Mouse (Mus musculus) midbrain, postnatal 0 days (tissue): ENCODE results near the gene Sept9. TPM values are rescaled to one million over a fixed set of nuclear protein-coding genes. Genes with fewer than 3 reads are reported as not detected.

Experiments
- ATAC-seq: fragments of 200-750 bp; cut with Nextera tagmentation; 2 replicates; pipeline ENCODE4 v1.8.0; 2017; ENCODE audit warnings: moderate number of reproducible peaks, mild to moderate bottlenecking, moderate TSS enrichment, moderate library complexity; ENCODE audit not compliant: low FRiP score
- DNase-seq: peaks from one replicate; pipeline ENCODE4 v3.0.0-alpha.2; 2015; ENCODE audit warnings: low spot score
- H3K27ac ChIP-seq: fragments of 300-500 bp; sonication (generic); 2 replicates; pipeline ENCODE4 v1.5.1; 2014; ENCODE audit warnings: low read depth, mild to moderate bottlenecking, low read length, mixed read lengths
- H3K27me3 ChIP-seq: fragments of 300-500 bp; sonication (generic); 2 replicates; pipeline ENCODE4 v1.6.1; 2014; ENCODE audit warnings: low read length, control low read depth, mixed read lengths; ENCODE audit not compliant: insufficient read depth
- H3K36me3 ChIP-seq: fragments of 300-500 bp; sonication (generic); 2 replicates; pipeline ENCODE4 v1.6.1; 2014; ENCODE audit warnings: low read length, control low read depth, mixed read lengths; ENCODE audit not compliant: insufficient read depth
- H3K4me1 ChIP-seq: fragments of 300-500 bp; sonication (generic); 2 replicates; pipeline ENCODE4 v1.6.1; 2014; ENCODE audit warnings: mild to moderate bottlenecking, control low read depth, antibody characterized with exemption, low read length, mixed read lengths; ENCODE audit not compliant: insufficient read depth
- H3K4me2 ChIP-seq: fragments of 300-500 bp; sonication (generic); 2 replicates; pipeline ENCODE4 v1.6.1; 2014; ENCODE audit warnings: low read depth, mild to moderate bottlenecking, low read length, mixed read lengths; ENCODE audit not compliant: poor library complexity, severe bottlenecking
- H3K4me3 ChIP-seq: fragments of 300-500 bp; sonication (generic); 2 replicates; pipeline ENCODE4 v1.5.1; 2014; ENCODE audit warnings: low read depth, mild to moderate bottlenecking, low read length, moderate library complexity
- H3K9ac ChIP-seq: fragments of 300-500 bp; sonication (generic); replicated peaks from 2 replicates; pipeline ENCODE4 v1.6.1; 2014; ENCODE audit warnings: mild to moderate bottlenecking, low read length, moderate library complexity, mixed read lengths; ENCODE audit not compliant: poor library complexity, severe bottlenecking
- H3K9me3 ChIP-seq: fragments of 300-500 bp; sonication (generic); 2 replicates; pipeline ENCODE4 v1.6.1; 2016; ENCODE audit warnings: low read length, control low read depth
- CTCF ChIP-seq: IDR thresholded peaks from 2 replicates; pipeline ENCODE4 v1.5.1; 2016; ENCODE audit warnings: antibody characterized with exemption, mild to moderate bottlenecking
- WGBS: fragments of 180-500 bp; shearing (Covaris S2); extraction: QIAGEN DNeasy Blood & Tissue Kit; methylation state at CpG from one replicate; pipeline ENCODE4 v1.1.7; 2014; 5-methylcytosine and 5-hydroxymethylcytosine counted together
- polyA plus RNA-seq: library from polyadenylated mRNA; unstranded; fragments of >200 nt; fragmentation: Nextera tagmentation; extraction: Ambion mirVana; gene quantifications from 2 replicates; pipeline ENCODE4 v1.2.1, GENCODE M21; 2015
- total RNA-seq: library from RNA; depleted of rRNA; stranded (reverse); fragments of >200 nt; gene quantifications from 2 replicates; pipeline ENCODE4 v1.2.3, GENCODE M21; 2014

Sept9 gene
- total and polyA plus RNA-seq, 2 experiments from 2014 or later = 95.3 to 105 TPM

DNA sequence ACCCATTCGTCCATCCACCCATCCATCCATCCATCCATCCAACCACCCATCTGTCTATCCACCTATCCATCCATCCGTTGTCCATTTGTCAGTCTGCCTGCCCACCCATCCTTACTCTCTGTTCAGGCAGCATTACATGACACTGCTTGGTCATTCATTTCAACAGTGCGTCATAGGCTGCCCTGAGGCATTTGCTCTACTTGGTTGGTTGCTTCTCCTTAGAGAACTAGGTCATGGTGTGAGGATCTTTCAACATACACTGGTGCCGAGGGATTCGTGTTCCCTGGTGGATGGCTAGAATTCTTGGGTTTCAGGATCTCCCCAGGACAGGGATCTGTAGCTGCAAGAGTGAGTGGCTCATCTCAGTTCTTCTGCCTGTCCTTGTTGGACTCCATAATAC is 144.3 kb downstream of the Sept9 start:
- Histone ChIP-seq H3K27me3 (no peaks in the 10 kb centered on the region), H3K4me1 (peaks cover 15% of the 10 kb centered on the region), H3K9ac (no peak overlapping the region), H3K4me3 (no peak overlapping the region), H3K9me3 (no peaks in the 10 kb centered on the region), H3K36me3 (no peaks in the 10 kb centered on the region), H3K4me2 (no peak overlapping the region), H3K27ac (0 out of 2 replicates have a peak overlapping the region, but pooled peaks have one; percentile 43)
- DNase-seq (no peak), ATAC-seq (no peak)
- no peak for TF ChIP-seq CTCF
- WGBS = 92% methylated on average over 5 of the region's 5 CpGs

DNA sequence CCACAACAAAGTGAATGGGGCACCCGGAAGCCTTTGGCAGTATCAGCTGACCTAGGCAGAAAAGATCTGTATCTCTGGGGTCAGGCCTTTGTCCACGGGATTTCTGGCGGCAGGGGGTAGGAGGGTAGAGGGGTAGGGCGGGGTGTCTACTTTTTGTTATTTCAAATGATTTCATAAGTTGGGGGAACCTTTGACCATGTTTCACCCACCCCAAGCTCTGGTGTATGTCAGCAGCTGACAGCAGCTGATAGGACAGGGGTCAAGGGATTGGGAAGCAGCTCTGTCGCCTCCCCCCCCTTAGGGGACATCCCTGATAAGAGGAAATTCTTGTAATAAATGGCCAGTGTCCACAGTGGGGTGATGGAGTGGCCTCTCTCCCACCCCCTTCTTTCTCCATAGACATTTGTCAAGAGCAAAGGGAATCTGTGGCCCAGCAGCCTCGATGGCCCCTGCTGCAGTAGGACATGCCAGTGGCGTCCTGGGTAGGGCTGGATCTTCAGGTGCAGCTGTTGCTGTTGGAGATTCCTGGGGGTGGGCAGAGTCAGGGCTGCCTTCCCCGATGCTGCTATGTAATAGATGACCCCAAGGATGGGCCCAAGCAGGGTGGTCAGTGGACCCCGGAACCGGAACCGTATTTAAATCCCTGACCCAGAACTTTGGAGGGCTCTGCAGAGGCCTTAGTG is 145.0 kb downstream of the Sept9 start:
- no peak overlapping the region for H3K4me2 ChIP-seq
- H3K27ac ChIP-seq = peak overlapping the region; percentile 43; the same call in 1 of the 2 replicates
- peaks cover 19% of the 10 kb centered on the region for H3K4me1 ChIP-seq
- H3K9me3 ChIP-seq = no peaks in the 10 kb centered on the region
- TF ChIP-seq CTCF = no peak
- H3K27me3 ChIP-seq = no peaks in the 10 kb centered on the region
- H3K36me3 ChIP-seq = no peaks in the 10 kb centered on the region
- DNase-seq (no peak), ATAC-seq (0 out of 2 replicates have a peak, but pooled peaks have one; percentile 11)
- H3K9ac ChIP-seq = no peak overlapping the region
- 45% methylated on average over 11 of the region's 11 CpGs for WGBS
- no peak overlapping the region for H3K4me3 ChIP-seq

DNA sequence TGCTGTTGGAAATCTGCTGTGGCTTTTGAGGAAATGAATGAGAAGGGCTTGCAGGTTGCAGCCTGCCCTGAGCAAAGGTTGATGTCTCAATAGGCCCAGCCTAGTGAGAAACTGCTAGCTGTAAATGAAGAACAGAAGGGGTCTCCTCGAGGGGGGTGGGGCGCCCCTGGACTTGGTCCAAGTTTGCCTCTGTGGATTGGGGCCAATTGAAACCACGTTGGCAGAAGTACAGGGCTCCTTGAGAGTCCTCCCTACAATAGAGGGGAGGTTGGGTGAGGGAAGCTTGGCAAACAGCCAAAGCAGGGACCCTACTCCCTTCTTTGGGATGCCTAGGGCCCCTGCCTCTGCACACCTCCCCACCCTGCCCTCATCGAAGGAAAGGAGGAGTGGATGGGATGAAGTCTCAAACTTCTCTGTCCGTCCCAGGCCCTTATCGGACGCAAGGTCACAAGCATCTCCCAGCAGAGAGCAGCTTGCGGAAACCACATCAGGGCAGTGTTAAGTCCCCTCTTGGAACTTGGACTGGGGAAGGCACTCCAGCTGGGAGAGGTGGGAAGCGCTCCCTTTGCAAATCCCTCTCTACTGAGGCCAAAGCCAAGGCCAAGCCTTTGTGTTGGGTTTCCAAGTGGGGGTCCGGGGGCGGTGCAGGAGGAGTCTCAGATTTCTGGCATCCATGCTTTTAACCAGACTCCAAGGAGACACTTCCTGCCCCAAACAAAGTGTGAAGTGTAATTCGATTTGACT is 145.7 kb downstream of the Sept9 start:
- DNase-seq (peak; percentile 80), ATAC-seq (peak; percentile 52; the same call in 1 of the 2 replicates)
- H3K4me3 ChIP-seq = no peak overlapping the region
- H3K9me3 ChIP-seq = no peaks in the 10 kb centered on the region
- peak overlapping the region; percentile 63 for H3K27ac ChIP-seq
- H3K27me3 ChIP-seq = no peaks in the 10 kb centered on the region
- no peaks in the 10 kb centered on the region for H3K36me3 ChIP-seq
- 20% methylated on average over 12 of the region's 12 CpGs for WGBS
- TF ChIP-seq CTCF = no peak
- H3K4me1 ChIP-seq = peaks cover 19% of the 10 kb centered on the region
- H3K4me2 ChIP-seq = no peak overlapping the region
- H3K9ac ChIP-seq = no peak overlapping the region

DNA sequence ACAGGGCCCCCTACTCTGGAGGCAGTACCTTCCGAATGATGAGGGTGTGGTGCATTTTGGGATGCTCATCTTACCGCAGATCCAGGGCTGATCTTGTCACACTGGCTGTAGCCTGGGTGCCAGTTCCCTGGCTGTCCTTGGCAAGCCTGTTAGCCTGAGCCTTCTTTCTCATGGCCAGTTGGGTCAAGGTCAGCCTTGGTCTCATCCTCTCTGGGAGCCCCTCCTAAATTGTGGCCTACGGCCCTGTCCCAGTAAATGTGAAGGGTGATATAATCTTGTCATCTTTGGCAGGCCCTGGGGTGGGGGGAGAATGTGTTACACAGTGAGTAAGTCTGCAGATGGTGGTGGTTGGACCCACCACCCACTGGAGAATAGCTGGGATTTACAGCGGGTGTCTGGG is 147.8 kb downstream of the Sept9 start:
- peaks cover 14% of the 10 kb centered on the region for H3K4me1 ChIP-seq
- H3K27ac ChIP-seq = 0 out of 2 replicates have a peak overlapping the region, but pooled peaks have one; percentile 7
- H3K4me3 ChIP-seq = no peak overlapping the region
- WGBS = 77% methylated on average over 4 of the region's 4 CpGs
- no peak for ATAC-seq
- H3K27me3 ChIP-seq = no peaks in the 10 kb centered on the region
- H3K36me3 ChIP-seq = peaks cover 13% of the 10 kb centered on the region
- TF ChIP-seq CTCF = no peak
- peak overlapping the region; percentile 39; the same call in 1 of the 2 replicates for H3K9ac ChIP-seq
- DNase-seq = no peak
- no peaks in the 10 kb centered on the region for H3K9me3 ChIP-seq
- H3K4me2 ChIP-seq = no peak overlapping the region

DNA sequence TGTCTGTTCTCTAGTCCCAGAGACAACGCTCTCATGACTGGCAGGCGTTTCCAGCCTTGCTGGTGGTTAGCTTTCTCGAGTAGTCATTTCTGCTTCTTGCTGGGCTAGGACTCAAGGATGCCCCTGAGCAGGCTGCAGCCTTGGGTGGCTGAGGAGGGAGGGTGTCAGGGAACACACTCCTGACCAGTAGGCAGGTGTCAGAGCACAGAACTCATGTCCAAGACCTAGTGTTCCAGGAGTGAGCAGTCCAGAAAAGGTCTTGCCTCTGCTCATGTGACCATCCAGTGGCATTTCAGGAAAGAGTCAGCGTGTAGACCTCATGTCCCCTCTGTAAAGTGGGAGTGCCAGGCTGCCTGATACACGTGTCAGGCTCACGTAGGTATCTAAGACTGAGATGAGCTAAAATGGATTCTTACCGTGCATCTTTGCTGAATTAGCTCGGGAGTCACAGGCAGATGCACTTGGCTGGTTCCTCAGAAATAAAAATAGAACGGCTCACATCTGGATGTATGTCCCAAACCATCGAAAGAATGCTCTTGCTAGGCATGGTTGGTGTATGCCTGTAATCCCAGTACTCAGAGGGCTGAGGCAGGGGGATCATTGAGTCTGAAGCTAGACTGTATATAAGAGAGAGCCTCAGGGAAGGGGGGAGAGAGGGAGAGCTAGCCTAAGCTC is 149.1 kb downstream of the Sept9 start:
- H3K4me1 ChIP-seq = peaks cover 14% of the 10 kb centered on the region
- H3K36me3 ChIP-seq = peaks cover 26% of the 10 kb centered on the region
- TF ChIP-seq CTCF = no peak
- H3K9ac ChIP-seq = no peak overlapping the region
- H3K4me2 ChIP-seq = no peak overlapping the region
- no peak for ATAC-seq
- 46% methylated on average over 10 of the region's 10 CpGs for WGBS
- H3K4me3 ChIP-seq = no peak overlapping the region
- H3K27ac ChIP-seq = peak overlapping the region; percentile 44; the same call in 1 of the 2 replicates
- no peak for DNase-seq
- H3K9me3 ChIP-seq = no peaks in the 10 kb centered on the region
- no peaks in the 10 kb centered on the region for H3K27me3 ChIP-seq
